Mouse (Mus musculus): ENCODE results near the gene Lypla2.
A peak's percentile ranks its signal among the peaks of the same experiment; 100 is the strongest.
"Not testable (repeated sequence)": the region's sequence is repeated elsewhere in the genome, so short reads cannot be mapped to it uniquely, and the experiment has no call there.

The Lypla2 gene

DNA sequence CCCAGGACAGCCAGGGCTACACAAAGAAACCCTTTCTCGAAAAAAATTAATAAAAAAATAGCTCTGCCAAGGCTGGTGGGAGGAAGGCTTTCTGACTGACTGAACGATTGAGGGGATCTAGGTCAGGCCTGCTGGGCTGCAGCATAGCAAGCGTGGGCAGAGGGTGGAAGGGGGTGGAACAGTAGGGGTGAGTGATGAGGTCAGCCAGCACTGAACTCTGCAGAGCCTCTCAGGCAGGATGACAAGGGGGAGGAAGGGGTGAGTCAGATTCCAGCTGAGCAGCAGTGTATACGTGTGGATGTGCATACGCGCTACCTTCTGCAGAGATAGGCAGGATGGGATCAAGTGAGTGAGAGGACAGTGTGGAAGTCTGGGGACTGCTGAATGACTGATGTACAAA is 22.5 kb downstream of the Lypla2 start:
- DNase-seq (ENCODE audit: low spot score in 2 of 2) = no peak

DNA sequence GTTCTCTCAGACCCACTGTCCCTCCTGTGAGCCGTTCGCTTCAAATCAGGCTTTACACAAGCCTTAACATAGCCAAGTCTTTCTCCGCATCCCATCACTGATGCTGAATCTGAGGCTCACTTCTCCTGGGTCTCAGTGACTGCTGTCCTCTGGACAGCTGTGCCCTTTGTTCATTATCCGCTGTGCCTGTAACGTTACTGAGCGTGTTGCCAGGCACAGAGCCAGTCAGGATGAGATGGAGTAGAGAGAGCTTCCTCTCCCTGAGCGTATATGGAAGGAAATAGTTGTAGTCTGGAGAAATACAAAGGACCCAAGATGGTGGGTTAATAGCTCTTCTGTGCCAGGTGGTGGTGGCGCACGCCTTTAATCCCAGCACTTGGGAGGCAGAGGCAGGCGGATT is 23.0 kb downstream of the Lypla2 start:
- no peak for DNase-seq (ENCODE audit: low spot score in 2 of 2)

DNA sequence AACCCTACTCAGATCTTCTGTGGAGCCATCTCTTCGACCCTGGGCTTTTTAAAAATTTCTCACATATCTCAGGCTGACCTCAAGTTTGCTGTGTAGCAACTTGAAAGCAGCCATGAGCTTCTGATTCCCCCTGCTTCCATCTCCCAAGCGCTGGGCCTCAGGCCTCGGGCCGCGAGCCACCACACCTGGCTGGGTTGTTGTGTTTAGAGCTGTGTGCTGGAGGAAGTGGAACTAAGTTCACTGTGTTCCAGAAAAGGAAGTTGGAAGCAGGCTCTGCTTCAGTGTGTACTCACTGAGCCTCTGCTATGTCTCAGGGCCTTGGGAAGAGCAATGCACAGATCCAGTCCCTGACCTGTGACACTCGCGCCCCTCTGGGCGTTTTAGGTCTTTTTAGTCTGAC is 24.3 kb downstream of the Lypla2 start:
- DNase-seq (ENCODE audit: low spot score in 2 of 2) = no peak

DNA sequence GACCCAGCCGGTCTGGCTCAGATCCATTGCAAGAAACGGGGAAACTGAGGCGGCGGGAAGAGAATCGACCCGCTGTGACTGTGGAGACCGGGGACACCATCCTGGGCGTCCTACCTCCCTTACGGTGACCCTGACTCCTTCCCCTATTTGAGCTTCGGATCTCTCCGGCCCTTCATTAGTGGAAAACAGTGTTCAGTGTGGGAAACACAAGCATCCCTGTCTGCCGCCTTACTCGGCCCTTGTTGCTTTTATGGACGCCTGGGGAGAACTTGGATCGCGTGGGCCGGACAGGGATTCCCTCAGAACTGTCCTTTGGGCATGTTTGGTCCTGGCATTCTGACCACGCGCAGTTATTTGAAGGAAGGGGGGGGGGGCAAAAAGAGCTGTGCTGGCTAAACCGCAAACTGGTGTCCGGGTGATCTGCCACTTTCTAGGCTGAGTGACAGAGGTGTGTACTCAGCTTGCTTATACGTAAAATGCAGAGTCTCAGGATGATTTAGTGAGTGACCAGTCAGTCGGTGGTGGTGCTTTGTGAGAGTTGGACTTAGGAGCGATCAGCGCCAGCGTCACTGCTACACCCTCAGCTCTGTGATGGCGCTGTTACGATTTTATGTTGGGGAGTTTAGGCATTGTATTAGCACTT is 25.6 kb downstream of the Lypla2 start:
- DNase-seq (ENCODE audit: low spot score in 2 of 2) = no peak

DNA sequence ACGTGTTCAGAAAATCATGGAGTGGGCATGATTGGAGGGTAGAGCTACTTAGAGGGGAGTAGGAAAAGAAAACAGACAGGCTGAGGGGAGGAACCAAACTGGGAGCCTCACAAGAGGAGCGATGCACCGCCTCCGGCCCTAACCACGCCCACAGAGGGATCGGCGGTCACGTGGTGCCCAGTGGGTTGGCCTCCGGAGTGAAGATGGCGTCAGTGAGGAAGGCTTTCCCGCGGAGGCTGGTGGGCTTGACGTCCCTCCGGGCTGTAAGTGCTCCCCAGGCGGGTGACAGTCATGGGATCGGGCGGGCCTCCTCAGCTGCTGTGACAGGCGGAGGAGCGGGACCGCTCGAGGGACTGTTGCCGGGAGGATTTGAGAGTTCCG is 26.2 kb downstream of the Lypla2 start, which contains the start of gene Hmgcl:
Gene Hmgcl, plus strand, starts transcription at position 171 of the 381 bp plus-strand sequence.
- peak; percentile 95 to 96 for DNase-seq (ENCODE audit: low spot score in 2 of 2)

DNA sequence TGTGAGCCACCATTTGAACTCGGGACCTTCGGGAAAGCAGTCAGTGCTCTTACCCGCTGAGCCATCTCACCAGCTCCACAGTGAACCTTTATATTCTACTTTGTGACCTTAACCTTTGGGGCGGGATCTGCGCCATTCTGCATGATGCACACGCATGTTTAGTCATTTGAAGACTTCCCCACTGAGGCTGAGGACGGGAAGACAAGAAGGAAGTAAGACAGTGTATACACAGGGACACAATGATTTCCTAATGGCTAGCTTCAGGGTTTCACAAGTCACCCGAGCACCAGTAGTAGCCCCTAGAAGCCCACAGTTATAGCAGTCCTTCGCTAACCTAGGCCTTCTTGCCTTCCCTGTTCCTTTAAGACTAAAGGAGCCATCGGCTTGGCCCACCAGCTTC is 26.7 kb downstream of the Lypla2 start:
- no peak for DNase-seq (ENCODE audit: low spot score in 2 of 2)

DNA sequence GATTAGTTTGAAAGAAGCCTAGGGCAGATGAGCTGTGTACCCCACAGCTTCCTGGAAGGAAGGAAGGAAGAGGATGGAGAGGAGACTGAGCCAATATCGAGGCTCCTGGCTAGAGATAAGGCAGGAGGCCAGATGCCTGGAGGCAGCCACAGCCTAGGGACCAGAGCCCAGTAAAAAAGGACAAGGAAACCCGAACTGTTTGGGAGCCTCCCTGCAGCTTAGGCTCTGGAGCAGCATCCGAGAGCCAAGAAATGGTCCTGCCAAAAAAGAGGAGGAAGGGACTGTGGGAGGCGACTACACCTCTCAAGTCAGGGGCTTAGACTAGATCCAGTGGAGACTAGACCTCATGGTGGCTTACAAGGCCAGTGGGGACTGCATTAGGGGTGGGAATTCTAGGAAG is 29.0 kb downstream of the Lypla2 start:
- DNase-seq (ENCODE audit: low spot score in 2 of 2) = no peak

DNA sequence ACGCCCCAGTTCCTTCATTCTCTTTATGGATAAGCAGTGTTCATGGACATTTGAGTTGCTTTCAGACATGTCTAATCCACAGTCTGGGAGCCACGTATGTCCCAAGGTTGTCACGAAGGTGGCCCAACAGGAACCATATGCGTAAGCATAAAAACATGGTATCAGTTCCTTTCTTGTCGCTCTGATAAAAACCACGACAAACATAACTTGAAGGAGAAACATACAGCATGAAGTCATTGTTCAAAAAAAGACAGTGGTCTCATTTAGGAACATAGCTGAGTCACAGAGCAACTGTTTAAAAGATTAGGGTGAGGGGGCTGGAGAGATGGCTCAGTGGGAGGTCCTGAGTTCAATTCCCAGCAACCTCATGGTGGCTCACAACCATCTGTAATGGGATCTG is 30.2 kb downstream of the Lypla2 start:
- DNase-seq (ENCODE audit: low spot score in 2 of 2) = no peak

DNA sequence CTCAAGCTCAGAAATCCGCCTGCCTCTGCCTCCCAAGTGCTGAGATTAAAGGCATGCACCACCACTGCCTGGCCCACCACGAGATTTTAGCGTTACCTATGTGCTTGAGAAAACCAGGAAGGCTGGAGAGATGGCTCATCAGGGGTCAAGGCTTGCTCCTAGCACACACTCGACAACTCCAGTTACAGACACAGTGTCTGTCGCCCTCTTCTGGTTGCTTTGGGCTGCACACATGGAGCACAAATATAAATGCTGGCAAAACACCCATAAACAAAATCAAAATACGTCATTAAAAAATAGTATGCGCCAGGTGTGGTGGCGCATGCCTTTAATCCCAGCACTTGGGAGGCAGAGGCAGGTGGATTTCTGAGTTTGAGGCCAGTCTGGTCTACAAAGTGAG is 31.4 kb downstream of the Lypla2 start:
- DNase-seq (ENCODE audit: low spot score in 2 of 2) = not testable (repeated sequence)

DNA sequence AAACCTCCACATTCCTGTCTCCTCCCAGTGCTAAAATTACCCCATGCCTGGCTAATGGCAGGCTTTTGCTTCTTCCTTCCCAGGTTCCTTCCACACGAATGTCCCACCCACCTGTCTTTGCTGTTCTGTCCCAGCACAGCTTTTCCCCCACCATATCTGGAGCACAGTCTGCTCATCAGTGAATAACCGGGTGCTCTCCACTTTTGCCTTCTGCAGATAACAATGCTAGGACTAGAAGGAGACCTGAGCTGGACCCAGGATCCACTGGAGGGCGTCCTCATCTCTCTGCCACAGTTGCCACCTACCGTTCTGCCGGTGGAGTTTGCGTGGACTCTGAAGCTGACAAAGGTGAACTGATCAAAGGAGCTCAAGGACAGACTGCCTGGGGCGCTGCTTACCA is 33.6 kb downstream of the Lypla2 start:
- no peak for DNase-seq (ENCODE audit: low spot score in 2 of 2)

DNA sequence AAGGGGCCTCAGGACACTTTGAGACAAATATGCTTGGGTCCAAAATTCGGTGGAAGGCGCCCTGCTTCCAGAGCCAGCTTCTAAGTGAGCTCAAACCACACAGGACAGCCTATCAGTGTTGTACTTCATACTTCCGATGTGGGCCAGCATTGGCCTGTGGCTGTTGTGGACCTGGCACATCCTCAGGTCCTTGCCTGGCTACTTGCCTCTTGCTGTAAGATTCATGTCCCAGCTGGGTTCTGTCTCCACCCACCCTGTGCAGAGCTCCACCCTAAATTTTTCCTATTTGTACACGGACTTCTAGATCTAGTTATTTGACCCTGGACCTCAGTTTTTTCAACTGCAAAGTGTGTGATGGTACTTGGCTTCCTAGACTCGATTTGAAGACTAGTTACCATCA is 36.9 kb downstream of the Lypla2 start:
- DNase-seq (ENCODE audit: low spot score in 2 of 2) = peak in 1 of 2 experiments; percentile 67

DNA sequence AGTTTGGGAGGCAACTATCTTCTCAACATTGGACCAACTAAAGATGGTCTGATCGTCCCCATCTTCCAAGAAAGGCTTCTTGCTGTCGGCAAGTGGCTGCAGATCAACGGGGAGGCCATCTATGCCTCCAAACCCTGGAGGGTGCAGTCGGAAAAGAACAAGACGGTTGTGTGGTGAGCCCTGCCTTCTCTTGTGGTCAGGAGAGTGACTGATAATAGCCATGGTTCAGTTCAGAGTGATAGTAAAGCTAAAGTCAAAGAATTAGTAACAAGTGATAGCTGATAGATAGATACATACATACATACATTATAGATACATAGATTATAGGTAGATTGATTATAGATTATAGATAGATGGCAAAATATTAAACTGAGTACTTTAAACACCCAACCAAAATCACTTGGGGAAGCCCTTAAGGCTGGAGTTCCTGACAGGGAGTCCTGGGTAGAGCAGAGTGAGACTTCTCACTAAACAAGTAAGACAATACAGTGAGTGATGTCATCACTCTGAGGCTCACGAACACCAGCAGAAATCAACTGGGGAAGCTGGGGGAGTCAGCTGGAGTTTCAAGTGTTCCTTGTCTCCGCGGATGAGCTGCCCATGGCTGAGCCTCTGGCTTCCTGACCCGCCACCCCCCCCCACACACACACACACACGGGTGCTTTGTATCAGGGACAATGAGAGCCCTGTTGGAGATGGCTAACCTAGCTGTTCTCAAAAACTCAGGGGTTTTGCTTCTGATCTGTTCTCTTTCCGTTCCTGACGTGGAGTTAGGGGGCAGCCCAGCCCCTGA is 37.5 kb downstream of the Lypla2 start:
- DNase-seq (ENCODE audit: low spot score in 2 of 2) = no peak

DNA sequence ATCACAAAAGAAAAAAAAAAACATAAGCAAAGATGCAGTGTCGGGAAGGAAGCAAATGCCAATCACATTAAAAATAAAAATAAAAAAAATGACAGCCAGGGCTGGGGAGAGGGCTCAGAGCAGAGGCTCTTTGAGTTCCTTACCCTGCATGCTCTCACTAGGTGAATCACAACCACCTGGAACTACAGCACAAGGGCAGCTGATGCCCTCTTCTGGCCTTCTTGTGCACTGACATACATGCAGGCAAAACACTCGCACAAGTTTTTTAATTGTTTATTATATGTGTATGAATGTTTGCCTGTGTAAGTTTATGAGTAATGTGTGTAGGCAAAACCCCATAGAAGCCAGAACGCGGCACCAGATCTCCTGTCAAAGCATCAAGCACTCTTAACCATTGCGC is 40.6 kb downstream of the Lypla2 start:
- DNase-seq (ENCODE audit: low spot score in 2 of 2) = no peak

DNA sequence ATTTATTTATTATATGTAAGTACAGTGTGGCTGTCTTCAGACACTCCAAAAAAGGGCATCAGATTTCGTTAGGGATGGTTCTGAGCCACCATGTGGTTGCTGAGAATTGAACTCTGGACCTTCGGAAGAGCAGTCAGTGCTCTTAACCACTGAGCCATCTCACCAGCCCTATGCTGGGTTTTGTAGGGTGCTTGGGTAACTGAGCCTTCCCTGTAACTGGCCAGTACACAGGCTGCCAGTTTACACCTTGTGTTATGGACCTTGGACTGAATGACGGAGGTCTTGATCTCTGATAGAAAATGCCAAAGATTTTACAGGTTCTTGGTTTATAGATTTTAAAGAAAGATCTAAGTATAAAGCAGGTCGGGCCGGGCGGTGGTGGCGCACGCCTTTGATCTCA is 42.2 kb downstream of the Lypla2 start:
- DNase-seq (ENCODE audit: low spot score in 2 of 2) = no peak

DNA sequence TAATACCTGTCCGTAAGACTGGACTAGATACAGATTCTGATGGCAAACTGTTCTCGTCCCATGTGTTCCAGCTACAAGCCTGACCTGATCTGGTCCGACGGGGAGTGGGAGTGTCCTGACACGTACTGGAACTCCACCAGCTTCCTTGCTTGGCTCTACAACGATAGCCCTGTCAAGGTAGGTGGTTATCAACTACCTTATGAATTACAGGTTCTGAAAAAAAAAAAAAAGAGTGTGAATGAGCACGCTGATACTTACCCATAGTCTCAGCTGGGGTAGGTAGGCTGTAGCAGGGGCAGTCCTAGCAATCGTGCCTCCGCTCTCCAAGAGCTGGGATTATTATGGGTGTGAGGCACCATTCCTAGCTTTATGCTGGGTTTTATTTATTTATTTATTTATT is 42.6 kb downstream of the Lypla2 start:
- DNase-seq (ENCODE audit: low spot score in 2 of 2) = no peak

DNA sequence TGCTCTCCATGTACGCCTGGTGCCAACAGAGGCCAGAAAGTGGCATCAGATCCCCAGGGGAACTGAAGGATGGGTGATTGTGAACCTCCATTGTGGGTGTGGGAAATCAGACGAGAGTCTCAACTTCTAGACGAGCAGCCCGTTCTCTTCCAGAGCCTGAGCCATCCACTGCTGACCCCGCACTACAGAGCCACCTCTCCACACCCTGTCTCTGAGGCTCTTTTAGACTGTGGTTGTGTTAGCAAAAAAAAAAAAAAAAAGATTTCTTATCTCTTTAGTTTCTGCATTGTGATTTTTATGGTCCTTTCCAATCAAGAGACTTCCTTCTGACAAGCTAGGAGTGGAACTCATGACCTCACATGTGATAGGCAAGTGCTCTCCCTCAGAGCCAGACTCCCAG is 43.0 kb downstream of the Lypla2 start:
- DNase-seq (ENCODE audit: low spot score in 2 of 2) = no peak

DNA sequence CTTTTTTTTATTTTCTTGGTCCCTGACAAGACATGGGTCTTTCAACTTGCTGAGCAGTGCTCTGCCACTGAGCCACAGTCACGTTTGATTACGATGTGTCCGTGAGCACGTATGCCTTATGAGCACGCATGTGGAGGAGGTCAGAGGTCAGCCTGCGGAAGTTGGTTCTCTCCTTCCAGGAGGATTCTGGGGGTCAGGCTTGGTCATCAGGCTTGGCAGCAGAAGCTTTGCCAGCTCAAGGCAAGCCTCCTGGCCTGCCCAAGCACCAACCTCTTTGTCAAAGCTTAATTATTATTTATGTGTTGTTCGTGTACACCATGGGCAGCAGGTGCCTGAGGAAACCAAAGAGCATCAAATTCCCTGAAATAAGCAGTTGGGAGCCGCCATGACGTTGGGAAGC is 44.0 kb downstream of the Lypla2 start:
- no peak for DNase-seq (ENCODE audit: low spot score in 2 of 2)

DNA sequence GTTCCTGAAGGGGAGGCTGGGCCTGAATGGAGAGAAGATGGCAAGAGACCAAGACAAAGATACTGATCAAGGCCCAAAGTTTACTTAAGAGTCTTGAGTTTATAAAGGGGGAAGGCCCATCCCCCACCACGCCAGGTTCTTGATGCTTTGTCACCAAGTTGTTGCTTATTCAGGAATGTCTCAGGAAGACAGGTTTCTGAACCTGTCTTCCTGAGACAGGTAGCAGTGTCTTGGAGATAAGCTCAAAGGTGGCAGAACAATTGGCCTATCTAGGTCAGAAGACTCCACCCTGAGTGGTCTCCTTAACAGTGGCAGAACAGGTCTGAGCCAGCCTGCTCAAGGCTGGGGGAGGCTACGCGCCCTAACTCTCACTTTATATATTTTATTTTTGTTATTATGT is 45.6 kb downstream of the Lypla2 start:
- no peak for DNase-seq (ENCODE audit: low spot score in 2 of 2)

DNA sequence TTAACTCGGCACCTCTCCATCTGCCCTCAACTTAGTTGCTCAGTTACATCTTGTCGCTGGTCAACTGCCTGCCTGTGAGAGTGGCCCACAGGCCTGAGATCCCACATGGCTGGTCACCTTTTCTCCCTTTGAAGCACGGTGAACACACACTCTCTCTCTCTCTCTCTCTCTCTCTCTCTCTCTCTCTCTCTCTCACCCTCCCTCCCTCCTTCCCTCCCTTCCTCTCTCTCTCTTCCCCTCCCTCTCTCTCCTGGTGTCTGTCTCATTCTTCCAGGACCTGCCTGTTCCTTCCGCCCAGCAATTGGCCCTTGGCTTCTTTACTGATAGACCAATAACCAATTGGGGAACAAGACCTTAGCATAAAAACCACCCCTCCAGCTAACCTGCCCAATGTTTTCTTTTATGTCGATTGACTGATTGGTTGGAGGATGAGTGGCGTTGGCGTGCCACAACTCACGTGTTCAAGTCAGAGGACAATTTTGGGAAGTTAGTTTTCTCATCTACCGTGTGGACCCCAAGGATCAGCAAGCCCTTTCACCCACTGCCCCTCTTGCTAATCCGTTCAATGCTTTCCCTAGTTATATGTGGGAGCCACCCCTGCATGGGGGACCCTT is 46.1 kb downstream of the Lypla2 start:
- no peak for DNase-seq (ENCODE audit: low spot score in 2 of 2)

DNA sequence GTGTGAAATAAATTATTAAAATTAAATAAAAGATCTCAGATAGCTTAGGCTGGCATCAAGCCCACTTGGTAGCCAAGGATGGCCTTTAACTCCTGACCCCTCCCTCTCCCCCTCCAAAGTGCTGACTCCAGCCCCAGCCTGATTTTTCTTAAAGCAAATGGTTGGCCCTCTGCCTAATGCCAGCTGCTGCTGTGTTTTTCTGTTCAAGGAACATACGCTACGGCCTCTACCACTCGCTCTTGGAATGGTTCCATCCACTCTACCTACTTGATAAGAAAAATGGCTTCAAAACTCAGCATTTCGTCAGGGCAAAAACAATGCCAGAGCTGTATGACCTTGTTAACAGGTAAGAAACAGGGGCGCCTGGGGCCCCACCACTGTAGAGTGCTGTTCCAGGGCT is 47.1 kb downstream of the Lypla2 start:
- DNase-seq (ENCODE audit: low spot score in 2 of 2) = no peak

DNA sequence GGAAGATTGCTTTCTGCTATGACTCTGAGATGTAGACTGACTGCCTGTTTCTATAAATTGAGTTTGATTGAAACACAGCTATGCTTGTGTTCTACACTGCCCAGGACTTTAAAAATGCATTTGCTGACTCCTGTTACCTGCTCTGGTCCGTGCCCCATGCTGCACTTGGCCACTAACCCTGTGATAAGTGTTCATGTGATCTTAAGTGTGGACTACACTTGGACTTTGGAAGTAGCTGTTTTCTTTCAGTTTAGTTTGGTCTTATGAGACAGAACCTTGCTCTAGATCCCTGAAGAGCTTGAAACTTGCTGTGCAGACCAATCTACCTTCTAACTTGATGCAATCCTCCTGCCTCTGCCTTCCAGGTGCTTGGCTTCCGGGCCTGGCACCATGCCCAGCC is 48.0 kb downstream of the Lypla2 start:
- no peak for DNase-seq (ENCODE audit: low spot score in 2 of 2)

DNA sequence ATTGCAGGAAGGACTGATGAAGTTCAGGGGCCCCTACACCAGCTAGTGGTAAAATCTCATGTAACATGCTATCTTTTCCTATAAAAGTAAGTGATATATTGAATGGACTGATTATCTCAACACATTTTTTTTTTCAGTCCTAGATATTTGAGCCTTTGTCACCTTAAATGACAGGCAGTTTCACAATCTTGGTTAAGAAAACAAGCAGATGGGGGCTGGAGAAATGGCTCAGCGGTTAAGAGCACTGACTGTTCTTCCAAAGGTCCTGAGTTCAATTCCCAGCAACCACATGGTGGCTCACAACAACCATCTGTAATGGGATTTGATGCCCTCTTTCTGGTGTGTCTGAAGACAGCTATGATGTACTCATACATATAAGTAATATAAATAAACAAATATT is 50.2 kb downstream of the Lypla2 start:
- no peak for DNase-seq (ENCODE audit: low spot score in 2 of 2)

Data from urinary bladder, postnatal 36 days (tissue).